Mouse (Mus musculus) kidney, adult 11 months (tissue): Measurements from ENCODE around the gene Krtap7-1.

Source experiments
- DNase-seq: peaks from one replicate; pipeline ENCODE4 v3.0.0; 2022

Krtap7-1 gene

GRCm38 (mm10) chr16:89508223-89508622 lies at the start of gene Krtap7-1:
Gene Krtap7-1, minus strand, starts transcription at chr16:89508323.
- no peak for DNase-seq

GRCm38 (mm10) chr16:89550298-89550697 lies 42.2 kb upstream of the Krtap7-1 start:
- DNase-seq: no peak

- no peak for DNase-seq
These were observed 29.9 kb upstream of the Krtap7-1 start for GRCm38 (mm10) chr16:89538031-89538484.

DNA sequence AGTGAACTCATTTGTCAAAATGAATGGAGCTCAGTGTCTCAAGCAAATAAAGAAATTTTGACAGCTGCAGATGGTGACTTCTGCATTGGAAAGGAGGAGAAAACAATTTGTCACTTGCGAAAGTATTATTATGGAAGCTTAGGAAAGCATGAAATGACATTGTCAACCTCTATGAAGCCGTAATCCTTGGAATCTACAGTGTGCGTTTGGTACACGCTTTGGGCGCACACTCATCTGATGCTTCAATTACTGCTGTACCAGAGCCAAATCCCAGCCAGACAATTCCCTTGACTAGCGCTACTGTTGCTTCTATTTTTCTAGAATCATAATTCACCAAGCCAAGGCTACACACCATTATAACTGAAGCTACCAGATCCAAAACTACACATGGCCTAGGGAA lies 29.2 kb upstream of the Krtap7-1 start:
- no peak for DNase-seq

- DNase-seq: no peak
These were observed 22.4 kb upstream of the Krtap7-1 start for GRCm38 (mm10) chr16:89530547-89530946.

DNA sequence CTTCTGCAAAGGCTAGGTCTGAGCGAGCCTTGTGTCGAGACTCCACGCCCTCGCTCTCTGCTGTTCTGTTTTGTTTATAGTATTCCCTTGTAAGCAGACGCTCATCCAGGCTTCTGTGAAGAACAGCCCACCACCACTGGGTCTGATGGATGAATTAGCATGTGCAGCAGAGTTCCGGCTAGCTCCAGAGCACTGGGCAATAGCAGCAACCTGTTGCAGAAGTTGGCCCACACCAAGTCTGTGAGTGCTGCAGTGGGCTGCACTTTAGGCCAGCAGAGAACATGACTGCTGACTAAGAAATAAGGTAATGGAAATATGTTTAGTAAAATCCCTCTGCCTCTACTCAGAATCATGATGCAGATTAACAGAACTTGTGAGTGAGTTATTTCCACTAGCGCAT lies 21.7 kb upstream of the Krtap7-1 start:
- DNase-seq: no peak

DNA sequence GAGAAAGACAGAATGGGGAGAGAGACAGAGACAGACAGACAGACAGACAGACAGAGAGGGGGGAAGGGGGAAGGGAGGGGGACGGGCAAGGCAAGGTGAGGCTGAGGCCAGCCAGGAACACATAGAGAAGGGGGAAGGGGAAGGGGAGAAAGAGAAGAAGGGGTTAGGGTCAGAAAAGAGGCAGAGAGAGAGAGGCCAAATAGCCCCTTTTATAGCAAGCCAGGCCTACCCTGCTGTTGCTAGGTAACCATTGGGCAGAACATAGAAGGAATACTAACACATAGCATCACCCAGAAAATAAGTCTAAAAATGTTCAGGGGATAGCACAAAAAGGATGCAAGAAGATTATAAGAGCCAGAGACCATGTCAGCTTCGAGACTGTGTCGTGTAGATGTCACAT lies 20.3 kb upstream of the Krtap7-1 start:
- DNase-seq: no peak

DNA sequence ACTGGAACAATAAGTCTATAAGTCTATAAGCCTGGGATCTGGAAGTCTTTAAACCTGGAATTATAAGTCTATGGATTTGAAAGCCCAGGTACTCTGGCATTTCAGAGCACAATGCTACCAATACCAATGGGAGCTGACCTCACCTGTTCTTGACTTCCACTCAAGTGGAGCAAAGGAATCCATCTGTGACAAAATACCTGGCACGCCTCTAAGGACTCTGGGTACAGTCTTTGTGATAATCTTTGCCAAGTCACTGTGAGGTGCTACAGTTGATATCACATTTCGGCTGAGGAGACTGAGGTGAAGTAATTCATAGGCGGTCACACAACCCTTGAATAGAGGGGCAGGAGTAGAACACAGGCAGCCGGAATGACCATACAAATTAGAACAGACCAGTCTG lies 12.9 kb upstream of the Krtap7-1 start:
- no peak for DNase-seq

GRCm38 (mm10) chr16:89520555-89520954 lies 12.4 kb upstream of the Krtap7-1 start:
- DNase-seq: no peak

- no peak for DNase-seq
These were observed 12.0 kb upstream of the Krtap7-1 start for GRCm38 (mm10) chr16:89520091-89520490.

DNA sequence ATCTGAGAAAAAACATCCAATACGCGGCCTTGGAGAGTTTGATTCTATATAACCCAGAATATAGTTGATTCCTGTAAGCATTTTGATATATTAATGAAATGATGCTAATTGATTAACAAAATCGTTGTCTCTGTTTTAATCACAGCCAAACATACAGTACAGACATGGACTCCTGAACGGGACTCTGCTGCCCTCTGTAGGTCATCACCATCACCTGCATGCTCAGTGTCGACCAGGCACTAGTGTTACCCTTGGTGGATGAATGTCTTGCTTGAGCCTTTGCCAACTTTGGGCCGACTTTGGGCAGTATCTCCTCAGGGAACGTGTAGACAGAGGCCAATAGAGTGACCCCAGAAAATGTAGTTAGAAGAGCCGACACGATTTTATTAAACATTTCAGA lies 9.5 kb upstream of the Krtap7-1 start:
- DNase-seq: peak; percentile 4

DNA sequence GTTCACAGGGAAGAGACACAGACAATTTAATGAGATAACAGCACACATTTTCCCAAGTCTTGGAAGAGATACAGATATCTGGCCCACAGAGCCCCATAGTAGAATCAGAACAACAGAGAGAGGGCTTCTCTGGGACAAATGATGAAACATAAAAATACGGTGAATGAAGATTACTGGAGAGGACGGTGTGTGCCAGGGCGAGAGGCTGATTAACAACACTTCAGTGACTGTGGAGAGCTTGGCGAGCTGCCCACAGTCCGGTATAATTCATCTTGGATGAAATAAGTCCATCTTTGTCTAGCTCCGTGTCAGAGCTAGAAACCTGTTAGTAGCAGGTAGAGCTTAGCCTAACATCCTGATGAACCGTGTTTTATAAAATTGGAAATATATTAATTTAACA lies 5.3 kb upstream of the Krtap7-1 start:
- DNase-seq: no peak

DNA sequence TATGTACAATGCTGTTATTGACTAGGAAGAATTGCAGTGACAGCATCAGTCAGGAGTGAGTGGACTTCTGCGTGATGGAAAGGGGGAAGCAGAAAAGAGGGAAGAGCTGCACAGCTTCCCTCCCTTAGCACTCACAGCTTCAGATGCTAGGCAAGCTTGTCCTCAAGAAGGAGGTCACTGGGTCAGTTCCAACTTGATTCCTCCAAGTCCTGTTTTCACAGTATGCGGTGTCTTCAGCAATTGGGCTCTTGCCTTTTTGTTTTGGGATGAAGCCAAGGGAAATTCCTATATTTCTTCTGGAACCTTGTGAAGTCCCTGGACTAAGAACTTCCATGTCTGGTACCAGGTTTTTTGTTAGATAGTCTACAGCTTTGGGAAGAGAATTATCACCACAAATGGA lies 4.6 kb downstream of the Krtap7-1 start:
- DNase-seq: no peak

DNA sequence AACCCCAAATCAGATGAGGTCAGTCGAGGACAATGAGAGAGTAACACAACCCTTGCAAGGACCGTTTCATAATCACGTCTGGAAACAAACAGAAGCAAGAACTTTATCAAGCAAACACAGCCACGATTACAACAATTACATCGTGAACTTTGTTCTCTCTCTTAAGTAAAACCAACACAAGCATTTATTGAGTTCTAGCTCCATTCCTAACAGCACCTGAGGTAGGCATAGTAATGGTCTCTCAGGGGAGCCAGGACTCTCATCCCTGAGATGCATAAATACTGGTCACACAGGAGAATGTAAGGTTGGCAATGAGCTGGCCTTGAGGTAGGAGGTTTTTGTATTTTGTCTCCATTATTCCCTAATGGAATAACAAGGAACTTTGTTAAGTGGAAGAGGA lies 6.3 kb downstream of the Krtap7-1 start:
- no peak for DNase-seq

DNA sequence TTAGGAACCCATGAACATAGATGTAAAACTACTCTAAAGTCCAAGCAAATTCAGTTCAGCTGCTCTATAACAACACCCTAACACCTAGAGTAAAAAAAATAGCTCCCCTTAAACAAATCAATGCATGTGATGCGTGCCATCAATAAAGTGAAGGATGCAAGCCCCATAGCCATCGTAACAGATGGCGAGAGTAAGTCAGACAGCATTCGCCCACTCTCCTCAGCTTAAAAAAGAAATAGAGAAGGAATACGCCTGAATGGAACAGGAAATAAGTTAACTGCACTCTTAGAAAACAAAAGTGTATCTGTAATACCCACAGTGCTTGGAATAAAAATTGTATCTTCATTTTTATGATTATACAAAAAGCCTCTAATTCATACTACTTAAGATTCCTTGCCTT lies 11.1 kb downstream of the Krtap7-1 start:
- DNase-seq: no peak

- no peak for DNase-seq
These were observed 12.5 kb downstream of the Krtap7-1 start for GRCm38 (mm10) chr16:89495394-89496153.

GRCm38 (mm10) chr16:89487852-89488251 lies 20.3 kb downstream of the Krtap7-1 start, which contains the start of gene Krtap8-1:
Gene Krtap8-1, minus strand, starts transcription at chr16:89487952.
- no peak for DNase-seq

- no peak for DNase-seq
These were observed 30.3 kb downstream of the Krtap7-1 start for GRCm38 (mm10) chr16:89477679-89478314.

DNA sequence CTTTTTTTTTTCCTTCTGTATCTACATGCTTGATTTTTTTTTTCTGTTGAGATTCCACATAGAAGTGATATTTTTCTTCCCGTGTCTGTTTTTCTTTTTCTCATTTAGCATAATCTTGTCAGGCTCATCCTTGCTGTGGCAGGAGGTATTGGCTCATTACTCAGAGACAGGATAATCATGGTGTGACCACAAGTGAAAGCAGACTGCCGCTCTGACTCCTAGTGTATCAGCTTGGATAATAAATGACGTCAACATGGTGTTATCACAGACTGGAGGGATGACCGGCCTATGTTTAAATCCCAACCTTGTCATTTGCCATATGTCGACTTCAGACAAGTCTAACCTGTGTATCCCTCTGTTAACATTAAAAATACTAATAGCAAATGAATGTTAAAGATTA lies 46.9 kb downstream of the Krtap7-1 start:
- DNase-seq: no peak
